Mouse (Mus musculus): ENCODE measurements around the gene Numa1.
"Not testable (repeated sequence)": the region's sequence is repeated elsewhere in the genome, so short reads cannot be mapped to it uniquely, and the experiment has no call there.

The Numa1 gene

DNA sequence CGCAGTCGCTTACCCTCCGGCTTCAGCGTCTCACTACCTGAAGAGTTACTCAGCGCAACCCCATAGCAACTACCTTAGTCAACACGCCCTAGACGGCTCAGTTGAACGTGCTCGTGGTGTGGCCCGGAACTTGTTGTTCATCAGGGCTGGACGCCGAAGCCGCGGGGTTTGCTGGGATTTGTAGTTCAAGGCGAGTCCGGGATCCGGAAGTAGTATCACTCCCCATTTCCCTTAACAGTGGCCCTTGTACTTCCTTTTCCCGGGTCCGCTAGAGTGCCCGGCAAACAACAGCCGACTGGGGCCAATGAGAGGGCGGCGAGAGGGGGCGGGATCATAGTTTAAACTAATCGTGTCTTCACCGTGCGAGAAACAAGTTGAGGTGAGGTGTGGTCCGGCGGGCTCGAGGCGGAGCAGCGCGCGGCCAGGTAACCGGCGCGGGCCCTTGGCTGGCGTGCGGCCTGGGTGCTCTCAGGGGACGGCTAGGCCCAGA lies at the start of gene Numa1, which contains the start of gene Lrrc51:
TSS of gene Numa1 (plus strand) at position 361 of the 490 bp plus-strand sequence.
TSS of gene Lrrc51 (minus strand) at position 145 of the 490 bp plus-strand sequence.
- peak; percentile 95 to 97 for DNase-seq (ENCODE audit: low spot score in 2 of 2)

DNA sequence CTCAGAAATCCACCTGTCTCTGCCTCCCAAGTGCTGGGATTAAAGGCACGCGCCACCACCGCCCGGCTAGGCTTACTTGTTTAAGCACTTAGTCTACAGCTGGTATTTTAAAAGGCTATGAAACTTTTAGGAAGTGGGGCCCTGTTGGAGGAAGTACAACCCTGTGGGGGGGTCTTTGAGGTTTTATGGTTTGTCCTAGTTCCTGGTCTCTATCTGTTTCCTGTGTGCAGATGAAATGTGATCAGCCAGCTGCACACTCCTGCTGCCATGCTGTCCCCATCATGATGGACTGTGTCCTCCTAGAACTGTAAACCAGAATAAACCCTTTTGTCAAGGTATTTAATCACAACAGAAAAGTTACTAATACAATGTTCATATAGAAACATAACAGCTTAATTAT lies 49.8 kb upstream of the Numa1 start:
- DNase-seq (ENCODE audit: low spot score in 2 of 2) = no peak

DNA sequence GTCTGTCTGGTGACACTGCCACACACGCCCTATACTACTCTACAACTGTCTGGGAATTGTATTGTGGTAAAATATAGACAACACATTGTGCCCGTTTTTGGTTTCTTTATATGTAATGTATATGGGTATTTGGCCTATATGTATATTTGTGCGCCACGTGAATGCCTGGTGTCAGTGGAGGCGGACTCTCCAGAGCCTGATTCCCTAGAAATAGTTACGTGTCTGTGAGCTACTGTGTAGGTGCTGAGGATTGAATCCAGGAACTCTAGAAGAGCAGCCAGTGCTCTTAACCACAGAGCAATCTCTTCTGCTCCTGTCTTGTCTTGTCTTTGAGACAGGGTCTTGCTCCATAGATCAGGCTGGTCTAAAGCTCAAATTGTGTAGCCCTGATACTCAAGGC lies 47.6 kb upstream of the Numa1 start:
- no peak for DNase-seq (ENCODE audit: low spot score in 2 of 2)

DNA sequence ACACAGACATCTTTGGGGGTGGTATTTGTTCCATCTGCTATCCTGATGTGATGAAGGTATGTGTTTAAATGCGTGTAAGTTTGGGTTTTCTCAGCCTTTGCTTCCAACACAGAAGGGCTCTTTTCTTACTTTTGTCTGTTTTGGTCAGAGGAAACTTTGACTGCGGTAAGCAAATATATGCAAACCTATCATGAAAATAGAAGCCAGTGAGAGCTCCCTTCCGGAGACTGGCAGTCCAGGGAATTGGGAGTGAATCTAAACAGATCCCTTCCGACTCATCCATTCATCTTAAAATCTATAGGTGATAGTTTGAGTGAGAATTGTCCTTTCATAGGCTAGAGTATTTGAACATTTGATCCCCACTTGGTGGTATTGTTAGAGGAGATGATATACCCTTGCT lies 45.5 kb upstream of the Numa1 start:
- DNase-seq (ENCODE audit: low spot score in 2 of 2) = no peak

DNA sequence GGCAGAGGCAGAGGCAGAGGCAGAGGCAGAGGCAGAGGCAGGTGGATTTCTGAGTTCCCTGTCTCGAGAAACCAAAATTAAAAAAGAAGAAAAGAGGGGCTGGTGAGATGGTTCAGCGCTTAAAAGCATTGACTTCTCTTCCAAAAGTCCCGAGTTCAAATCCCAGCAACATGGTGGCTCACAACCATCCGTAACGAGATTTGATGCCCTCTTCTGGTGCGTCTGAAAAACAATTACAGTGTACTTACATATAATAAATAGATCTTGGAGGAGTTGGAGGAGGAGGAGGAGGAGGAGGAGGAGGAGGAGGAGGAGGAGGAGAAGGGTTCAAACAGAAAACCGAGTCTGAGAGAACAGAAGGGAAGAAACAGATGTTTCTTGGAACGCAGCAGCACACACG lies 38.2 kb upstream of the Numa1 start:
- no peak for DNase-seq (ENCODE audit: low spot score in 2 of 2)

DNA sequence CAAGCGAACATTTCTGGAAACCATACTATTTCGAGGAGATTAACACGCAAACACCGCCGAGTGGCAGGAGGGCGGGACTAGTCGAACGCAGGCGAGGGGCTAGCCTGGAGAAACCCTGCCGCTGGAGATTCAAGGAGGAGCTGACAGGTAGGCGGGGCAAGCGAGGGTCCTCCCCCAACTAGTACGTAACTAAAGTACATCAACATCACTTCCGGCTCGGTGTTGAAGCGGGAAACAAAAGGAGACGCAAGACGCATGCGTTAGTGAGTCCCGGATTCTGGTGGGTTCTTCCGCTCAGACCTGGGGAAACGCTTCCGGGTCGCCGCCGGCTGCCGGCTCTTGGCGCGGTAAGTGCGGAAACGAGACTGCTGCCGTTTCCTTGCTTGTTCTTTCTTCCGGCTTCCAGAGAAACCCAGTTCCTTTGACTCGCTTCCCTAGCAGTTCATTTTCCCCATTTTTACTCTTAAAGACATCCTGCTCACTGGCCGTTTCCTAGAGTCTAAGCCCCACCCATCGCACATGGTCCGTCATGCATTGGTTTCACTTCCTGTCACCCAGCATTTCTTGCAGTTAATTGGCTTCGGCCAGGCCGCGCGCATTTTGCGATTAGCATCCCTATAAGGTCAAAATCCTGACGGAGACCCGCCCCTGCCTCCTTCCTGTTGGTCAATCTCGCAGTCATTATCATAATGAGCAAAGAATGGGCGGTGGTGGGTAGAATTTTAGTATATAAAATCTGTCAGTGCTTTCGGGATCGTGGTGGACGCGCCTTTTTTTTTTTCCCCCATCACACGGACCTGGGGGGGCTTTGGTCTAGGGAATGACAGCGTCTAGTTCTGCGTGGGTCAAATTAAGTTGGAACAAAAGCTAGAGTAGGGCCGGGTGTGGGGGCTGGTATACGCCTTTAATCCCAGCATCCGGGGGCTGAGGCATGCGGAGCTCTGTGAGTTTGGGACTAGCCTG lies 37.5 kb upstream of the Numa1 start:
- peak; percentile 93 to 97 for DNase-seq (ENCODE audit: low spot score in 2 of 2)

DNA sequence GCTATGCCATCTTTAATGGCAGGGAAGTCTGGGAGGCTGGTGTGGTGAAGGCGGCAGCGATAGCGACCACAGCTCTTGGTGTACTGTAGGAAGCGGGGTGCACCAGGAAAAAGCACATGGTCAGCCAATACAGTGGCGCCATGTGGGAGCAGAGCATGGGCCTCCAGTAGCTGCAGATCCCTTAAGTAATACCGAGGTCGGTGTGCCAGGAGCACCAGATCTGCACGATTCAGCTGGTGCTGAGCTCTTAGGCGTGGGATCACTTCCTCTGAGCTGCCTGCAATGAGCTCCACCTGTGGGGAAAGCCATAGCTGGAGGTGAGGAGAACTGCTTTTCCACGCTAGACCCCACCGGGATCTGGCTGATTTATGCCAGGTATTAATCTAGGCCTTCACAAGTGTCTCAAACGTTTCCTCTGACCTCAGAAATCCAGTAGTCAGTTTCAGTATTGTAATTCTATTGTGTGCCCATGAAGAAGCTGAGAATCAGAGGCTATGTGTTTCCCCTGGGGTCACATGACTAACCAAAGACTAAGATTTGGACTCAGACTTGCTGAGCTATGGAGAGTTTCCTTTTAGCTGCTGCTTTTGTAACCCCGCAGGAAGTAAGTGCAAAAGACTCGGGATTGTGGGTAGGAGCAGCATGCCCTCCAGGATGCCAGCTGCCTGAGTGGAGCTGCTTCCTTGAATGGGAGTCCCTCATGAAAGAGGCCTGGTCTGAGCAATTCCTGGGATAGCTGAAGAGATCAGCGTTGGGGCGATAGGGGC lies 33.4 kb upstream of the Numa1 start:
- no peak for DNase-seq (ENCODE audit: low spot score in 2 of 2)

DNA sequence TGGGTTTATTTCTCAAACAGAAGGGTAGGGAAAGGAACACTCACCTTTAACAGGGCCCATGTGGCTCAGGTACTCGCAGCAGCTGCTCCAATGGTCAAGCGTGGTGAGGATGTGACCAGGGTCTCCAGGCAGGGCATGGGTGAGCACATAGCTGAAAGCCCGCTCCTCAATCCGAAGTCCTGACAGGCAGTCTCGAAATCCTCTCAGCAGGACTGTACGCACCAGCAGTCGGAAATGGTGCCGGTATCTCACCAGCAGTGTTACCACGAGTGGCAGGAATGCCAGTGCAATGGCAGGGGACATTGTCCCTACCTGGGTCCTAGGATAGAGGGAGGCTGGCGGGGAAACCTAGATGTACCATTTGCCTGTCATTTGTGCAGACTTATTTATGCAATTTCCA lies 31.9 kb upstream of the Numa1 start:
- DNase-seq (ENCODE audit: low spot score in 2 of 2) = no peak

DNA sequence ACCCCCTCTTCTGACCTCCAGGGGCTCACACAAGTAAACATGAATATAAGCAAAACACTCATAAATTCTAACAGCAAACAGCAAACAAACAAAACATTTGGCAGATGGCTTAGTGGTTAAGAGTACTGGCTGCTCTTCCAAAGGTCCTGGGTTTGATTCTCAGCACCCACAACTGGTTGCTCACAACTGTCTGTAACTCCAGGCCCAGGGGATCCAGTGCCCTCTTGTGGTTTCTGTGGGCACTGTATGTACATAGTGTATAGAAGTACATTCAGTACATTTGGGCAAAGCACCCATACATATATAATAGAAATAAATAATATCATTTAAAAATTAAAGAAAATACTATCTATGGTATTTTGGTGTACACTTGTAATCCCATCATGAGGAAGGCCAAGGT lies 31.1 kb upstream of the Numa1 start:
- DNase-seq (ENCODE audit: low spot score in 2 of 2) = no peak

DNA sequence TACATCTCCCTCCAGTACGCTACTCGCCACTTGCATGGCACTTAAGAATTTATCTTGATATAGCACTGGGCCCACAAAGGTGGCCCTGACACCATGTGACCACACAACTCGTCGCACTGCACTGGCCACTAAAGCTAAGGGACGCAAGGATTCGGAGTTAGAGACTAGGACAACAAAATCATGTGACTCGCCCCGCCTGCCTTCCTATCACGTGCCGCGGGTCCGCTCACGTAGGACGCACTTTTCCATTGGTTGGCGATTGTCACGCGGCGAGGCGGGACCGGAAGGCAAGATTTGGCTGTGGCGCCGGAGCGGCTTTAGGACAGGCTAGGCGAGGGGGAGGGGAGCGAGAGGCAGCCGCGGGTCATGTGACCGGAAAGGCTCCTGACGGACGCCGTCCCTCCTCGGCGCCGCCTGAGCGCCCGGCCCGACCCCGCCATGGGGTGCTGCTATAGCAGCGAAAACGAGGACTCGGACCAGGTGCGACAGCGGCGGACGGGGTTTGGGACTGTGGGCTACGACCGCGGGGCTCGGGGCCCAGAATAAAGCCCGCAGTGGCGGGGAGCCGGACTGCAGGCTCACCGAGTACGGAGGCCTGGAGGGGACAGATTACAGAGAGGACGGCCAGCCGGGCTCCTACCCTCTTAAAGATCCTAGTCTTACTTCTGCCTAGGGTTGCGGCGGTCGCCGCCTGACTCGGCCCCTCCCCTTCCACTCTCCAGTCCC lies 28.2 kb upstream of the Numa1 start, which contains the start of gene Lamtor1:
TSS of gene Lamtor1 (plus strand) at position 344 of the 726 bp plus-strand sequence.
- peak; percentile 98 to 100 for DNase-seq (ENCODE audit: low spot score in 2 of 2)

DNA sequence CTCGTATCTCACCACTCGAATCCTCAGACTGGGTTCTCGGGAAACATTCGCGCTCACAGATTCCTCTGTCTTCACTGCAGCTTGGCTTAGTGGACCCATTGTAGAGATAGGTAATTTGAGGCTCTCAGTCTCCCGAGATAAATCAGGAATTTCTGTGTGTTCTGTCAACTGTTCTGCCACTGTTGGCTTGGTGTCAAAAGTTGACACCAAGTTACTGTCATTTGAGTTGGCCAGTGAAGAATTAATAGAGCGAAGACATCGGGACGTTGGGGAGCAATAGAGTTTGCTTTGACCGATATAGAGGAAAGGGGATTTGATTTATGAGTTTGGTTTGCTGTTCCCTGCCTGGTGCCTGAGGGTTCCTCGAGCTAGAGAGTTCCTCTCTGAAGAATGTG lies 27.6 kb upstream of the Numa1 start, which contains the start of gene Tomt:
TSS of gene Tomt (minus strand) at position 73 of the 395 bp plus-strand sequence.
- no peak for DNase-seq (ENCODE audit: low spot score in 2 of 2)

DNA sequence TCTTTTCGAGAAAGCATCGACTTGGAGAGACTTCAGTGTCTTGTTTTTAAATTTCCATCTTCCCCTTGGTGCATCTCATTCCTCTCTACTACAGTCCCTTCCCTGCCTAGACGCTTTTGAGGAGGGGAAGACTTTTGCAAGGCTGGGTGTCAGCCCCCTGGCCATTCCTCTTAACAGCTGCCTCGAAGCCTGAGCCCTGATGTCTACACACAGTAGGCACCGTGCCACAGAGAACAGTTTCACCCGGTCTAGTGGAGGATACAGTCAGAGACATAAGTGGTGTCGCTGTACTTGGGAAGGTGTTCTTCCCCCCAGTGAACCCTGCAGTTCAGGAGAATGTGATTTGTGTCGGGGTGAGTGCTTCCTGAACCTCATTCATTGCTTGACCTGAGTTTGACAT lies 27.2 kb upstream of the Numa1 start:
- peak in 1 of 2 experiments; percentile 14 for DNase-seq (ENCODE audit: low spot score in 2 of 2)

DNA sequence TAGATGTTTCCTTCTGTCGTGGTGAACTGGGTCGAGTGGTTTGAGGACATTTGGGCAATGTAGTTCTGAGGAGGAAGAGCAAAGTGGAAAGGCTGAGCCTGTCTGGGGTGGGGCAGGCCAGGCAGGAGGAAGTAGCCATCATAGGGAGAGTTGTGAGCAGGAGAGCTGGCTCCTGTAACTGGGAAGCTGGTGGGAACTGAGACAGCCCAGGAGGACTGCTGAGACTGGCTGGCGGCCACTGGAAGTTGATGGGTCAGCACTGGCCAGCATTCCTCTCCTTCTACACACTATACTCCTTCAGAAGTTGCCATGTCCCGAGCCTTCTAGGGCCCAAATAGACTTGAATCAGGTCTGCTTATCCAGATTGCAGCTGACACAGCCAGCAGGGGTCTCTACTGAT lies 25.5 kb upstream of the Numa1 start:
- DNase-seq (ENCODE audit: low spot score in 2 of 2) = no peak

DNA sequence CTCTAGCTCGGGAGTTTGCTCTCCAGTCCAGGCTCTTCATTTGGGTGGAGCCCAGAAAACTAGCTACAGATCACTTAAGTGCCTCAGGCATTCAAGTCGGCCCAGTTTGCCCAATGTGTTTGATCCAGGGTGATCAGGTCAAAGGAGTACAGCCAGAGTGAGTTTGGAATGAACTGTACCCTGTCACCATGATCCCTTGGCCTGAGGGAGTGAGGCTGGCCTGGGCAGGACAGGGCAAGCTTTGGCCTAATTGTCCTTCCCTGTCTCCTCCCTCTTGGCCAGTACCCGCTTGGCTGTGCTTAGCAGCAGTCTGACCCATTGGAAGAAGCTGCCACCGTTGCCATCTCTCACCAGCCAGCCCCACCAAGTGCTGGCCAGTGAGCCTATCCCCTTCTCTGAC lies 23.8 kb upstream of the Numa1 start:
- DNase-seq (ENCODE audit: low spot score in 2 of 2) = no peak

DNA sequence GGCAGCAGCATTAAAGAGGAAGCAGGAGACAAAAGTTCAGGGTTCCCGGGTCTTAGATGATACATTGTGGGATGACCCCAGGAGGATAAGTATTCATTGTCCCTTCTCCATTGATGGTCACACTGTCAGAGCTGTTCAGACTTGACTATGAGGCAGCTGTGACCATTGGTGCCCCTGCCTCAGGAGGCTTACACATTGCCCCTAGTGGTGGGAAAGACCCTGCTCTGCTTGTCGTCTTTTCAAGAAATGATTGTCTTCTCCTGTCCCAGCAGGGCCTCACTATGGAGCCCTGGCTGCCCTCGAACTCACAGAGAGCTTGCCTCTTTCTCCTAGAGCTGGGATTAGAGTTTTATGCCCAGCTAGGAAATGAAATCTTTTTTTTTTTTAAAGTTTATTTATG lies 21.9 kb upstream of the Numa1 start:
- DNase-seq (ENCODE audit: low spot score in 2 of 2) = no peak

DNA sequence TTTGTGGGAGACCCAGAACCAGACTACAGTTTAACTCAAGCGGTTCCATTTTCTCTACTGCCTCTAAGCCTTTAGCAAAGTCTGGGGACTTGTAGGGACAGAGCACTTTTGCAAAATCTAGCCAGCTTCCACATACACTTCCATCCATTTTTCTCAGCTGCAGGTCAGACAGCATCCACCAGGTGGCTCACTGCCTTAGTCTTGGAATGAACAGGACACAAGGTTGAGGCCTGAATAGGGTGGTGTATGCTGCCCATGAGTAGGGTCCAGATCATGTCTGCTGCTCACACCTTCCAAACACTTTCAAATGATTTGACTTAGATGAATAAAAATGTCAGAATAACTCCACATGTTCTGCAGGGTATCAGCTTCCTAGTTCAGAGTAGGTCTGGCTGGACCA lies 15.8 kb upstream of the Numa1 start:
- peak; percentile 61 to 62 for DNase-seq (ENCODE audit: low spot score in 2 of 2)

DNA sequence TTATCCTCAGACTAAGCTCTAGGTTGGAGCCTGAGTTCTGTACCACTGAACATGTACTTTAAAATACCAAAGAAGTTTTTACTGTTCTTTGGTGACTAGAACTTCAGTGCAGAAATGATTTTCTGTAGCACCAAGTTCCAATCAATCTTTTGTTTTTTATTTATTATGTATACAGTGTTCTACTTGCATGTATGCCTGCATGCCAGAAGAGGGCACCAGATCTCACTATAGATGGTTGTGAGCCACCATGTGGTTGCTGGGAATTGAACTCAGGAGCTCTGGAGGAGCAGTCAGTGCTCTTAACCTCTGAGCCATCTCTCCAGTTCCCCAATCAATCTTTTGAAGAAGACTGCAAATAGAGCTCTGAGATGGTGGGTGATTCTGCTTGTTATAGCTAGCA lies 8.0 kb upstream of the Numa1 start:
- DNase-seq (ENCODE audit: low spot score in 2 of 2) = not testable (repeated sequence)

DNA sequence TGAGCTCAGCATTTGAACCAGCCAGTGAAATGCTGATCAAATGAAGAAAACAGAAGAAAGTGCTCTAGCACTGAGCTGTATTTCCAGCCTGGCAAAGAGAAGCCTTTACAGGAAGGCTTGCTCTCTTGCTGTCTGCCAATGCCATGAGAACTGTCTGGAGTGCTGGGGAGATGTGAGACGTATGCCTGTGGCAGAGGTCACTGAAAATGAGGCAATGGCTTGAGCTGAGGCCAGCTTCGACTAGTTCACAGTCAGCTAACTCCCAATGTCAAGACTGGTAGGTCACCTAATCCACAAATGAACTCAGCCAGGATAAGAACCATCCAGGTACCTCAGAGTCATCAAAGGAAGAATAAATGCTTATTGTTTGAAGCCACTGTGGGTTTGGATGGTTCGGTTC lies 5.8 kb upstream of the Numa1 start:
- DNase-seq (ENCODE audit: low spot score in 2 of 2) = no peak

DNA sequence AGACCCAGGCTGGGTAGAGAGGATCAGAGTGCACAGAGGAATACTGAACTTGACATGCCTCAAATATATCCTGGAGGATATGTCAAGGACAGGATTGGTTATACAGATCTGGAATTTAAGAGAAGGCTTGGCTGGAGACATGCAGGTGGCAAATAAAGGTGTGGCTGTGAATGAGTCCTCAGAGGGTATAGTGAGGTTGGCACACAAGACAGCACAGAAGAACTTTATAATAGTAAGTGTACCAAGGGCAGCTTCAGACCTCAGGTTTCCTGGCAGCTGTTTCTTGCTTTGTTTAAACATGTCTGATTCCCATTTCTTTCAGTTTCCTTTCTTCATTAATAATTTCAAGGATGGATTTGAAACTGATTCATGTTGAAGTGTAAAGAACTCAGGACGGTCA lies 1.4 kb upstream of the Numa1 start:
- no peak for DNase-seq (ENCODE audit: low spot score in 2 of 2)

DNA sequence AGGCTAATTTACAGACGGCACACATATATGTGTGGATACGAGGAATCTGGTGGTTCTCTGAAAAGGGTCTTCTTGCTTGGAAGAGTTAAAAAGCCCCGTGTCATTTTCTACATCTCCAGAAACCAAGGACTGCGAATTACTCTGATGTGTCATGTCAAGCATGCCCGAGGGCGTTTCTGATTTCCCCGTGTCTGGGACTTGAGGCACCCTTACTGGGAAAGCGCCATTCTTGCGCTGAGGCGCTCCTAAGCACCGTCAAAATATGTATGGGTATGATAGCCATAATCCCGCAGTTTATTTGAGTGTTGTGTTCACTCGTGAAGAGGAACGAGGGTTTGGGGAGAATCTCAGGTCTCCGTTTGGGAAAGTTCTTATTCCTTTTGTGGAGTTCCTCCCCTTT lies 611 bp upstream of the Numa1 start:
- no peak for DNase-seq (ENCODE audit: low spot score in 2 of 2)

DNA sequence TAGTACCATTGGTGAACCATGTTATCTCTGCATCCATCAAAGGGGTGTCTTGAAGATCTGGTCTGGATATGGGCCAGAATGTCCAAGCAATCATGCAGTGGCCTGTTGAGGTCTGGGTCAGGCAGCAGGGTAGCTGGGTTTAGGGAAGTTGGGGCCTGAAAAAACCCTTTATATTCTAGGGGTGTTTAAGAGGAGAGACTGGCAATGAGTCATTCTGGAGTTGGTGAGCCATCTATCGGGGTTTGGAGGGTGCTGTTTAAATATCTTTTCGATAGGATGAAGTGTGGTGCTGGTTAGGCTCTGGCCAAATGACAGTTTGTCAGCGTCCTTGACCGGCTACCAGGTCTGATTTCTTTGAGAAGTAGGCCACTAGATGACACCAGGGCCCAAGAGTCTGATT lies 2.0 kb downstream of the Numa1 start:
- DNase-seq (ENCODE audit: low spot score in 2 of 2) = no peak

DNA sequence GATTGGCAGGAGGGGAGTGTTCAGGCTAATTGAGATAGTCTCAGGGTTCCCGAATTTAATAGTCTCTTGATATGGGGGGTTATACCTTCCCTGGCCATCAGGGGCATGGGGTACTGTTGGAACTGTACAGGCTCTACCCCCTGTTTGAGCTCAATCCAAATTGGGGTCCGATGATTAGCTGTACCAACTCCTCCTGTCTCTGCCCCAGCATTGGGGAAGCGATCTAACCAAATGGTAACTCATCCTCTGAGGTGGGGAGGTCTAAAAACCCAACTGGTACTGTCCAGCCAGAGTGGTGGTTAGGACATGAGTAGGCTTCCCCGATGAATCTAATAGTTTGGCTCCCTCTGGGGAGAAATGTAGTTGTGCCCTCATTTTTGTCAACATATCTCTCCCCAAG lies 3.1 kb downstream of the Numa1 start:
- no peak for DNase-seq (ENCODE audit: low spot score in 2 of 2)
